Mouse (Mus musculus) ES-Bruce4 (cell line): ENCODE measurements around the gene Bcap31.

Source experiments
- CTCF ChIP-seq: IDR thresholded peaks from one replicate; pipeline ENCODE4 v1.8.1; 2011; ENCODE audit warnings: low read depth, low read length
- POLR2A ChIP-seq: IDR thresholded peaks from one replicate; pipeline ENCODE4 v1.8.1; 2011; ENCODE audit warnings: low read length; ENCODE audit not compliant: insufficient read depth

DNA sequence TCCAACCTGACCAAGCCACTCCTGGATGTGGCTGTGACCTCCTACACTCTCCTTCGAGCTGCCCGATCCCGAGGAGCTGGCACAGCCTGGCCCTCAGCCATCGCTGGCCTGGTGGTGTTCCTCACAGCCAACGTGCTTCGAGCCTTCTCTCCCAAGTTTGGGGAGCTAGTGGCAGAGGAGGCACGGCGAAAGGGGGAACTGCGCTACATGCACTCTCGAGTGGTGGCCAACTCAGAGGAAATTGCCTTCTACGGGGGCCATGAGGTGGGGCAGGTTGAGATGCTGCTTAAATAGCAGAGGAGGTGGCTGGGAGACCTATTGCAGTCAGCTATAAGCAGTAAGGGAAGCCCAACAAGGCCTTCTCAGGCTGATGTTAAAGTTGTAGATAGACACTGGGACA, 1.7 kb upstream of the Bcap31 start:
- no peak for TF ChIP-seq POLR2A
- TF ChIP-seq CTCF = no peak
